Mouse (Mus musculus) gastrocnemius, adult 8-10 months (tissue): Measurements from ENCODE around the gene Gm28778. TPM values are rescaled to one million over a fixed set of nuclear protein-coding genes. Genes with fewer than 3 reads are reported as not detected.
"Not testable (repeated sequence)": the region's sequence is repeated elsewhere in the genome, so short reads cannot be mapped to it uniquely, and the experiment has no call there.

Source experiments
- DNase-seq, 2 experiments: peaks; one replicate each; pipeline ENCODE4 v3.0.0; 2022; ENCODE audit warnings: low spot score in 2 of 2
- total RNA-seq, 4 experiments: library from RNA; stranded (reverse); gene quantifications; 2 replicates each; pipeline ENCODE4 v1.2.4; 2022

Gene Gm28778
- total RNA-seq, result under 1 TPM in 1 of 4 experiments, not detected in 3; 0.94 TPM

DNA sequence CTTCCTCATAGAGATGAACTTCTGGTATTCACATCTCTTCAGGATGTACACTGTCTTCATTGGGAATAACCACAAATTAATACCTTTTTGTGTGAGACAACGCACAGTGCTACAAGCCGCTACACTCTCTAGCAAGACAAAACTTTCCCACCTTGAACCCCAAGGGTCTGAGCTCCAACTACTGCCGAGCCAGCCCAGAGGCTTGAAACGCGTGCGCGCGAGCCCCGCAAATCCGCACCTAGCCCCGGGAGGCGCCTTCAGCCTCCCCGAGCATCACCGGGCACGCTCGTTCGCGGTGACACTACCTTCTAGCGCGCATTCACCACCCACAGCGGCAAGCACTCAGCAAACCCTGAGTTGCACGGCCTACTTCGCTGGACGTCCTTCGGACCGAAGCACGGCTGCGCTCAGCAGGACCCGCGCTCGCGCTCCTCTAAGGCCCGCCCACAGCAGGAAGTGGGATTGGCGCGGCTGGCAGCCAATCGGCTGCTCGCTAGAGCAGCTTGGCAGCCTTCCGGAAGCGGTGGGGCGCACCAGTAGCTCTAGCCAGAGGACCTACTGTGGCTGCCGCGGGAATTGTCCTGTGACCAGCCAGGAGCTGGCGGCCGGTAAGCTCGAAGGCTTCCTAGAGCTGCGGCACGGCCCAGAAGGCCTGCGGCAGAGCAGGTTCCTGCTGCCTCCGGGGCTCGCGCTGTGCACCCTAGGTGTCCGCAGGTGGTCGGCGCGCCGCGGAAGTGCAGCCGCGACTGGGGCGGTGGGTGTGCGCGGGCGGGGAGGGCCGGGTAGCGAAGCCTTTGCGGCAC lies at the start of gene Gm28778, which contains the start of the genes Pms1 and Ormdl1:
TSS of gene Gm28778 (plus strand) at position 531 of the 803 bp plus-strand sequence.
TSS of gene Pms1 (minus strand) at position 438 of the 803 bp plus-strand sequence.
TSS of gene Ormdl1 (plus strand) at position 515 of the 803 bp plus-strand sequence.
- peak; percentile 86 to 94 for DNase-seq

DNA sequence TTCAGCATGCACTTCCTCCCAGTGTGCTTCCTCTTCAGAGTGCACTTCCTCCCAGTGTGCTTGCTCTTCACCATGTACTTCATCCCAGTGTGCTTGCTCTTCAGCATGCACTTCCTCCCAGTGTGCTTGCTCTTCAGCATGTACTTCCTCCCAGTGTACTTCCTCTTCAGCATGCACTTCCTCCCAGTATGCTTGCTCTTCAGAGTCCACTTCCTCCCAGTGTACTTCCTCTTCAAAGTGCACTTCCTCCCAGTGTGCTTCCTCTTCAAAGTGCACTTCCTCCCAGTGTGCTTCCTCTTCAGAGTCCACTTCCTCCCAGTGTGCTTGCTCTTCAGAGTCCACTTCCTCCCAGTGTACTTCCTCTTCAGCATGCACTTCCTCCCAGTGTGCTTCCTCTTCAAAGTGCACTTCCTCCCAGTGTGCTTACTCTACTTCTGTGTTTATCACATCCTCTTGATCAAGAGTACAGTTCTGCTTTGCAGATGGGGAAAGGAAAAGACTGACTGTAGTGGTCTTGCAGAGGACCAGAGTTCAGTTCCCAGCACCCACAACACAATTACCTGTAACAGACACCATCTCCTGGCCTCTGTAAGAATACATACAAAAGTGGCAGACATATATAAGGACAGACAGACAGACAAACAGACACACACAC lies 31.8 kb upstream of the Gm28778 start:
- not testable (repeated sequence) for DNase-seq

GRCm38 (mm10) chr1:53269901-53270300 lies 27.0 kb upstream of the Gm28778 start:
- DNase-seq, result no peak

DNA sequence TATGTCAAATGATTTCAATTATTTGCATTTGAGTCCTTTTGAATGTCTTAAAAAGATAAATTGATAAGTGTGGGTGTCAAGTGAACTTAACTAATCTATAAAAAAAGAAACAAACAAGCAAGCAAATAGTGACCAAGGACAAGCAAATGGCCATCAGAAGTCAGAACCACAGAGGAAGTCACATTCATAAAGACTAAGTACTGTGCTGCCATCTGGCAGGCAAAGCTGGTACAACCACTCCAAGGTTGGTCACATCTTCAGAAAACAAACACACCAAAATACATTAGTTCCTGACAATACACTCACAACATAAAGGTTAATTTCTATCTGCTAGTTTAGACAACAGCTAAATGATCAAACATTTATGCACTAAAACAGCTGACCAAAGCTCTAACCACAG lies 24.3 kb upstream of the Gm28778 start:
- peak in 1 of 2 experiments; percentile 13 for DNase-seq

- DNase-seq, result no peak
Observed at GRCm38 (mm10) chr1:53291197-53291596, 5.7 kb upstream of the Gm28778 start.

DNA sequence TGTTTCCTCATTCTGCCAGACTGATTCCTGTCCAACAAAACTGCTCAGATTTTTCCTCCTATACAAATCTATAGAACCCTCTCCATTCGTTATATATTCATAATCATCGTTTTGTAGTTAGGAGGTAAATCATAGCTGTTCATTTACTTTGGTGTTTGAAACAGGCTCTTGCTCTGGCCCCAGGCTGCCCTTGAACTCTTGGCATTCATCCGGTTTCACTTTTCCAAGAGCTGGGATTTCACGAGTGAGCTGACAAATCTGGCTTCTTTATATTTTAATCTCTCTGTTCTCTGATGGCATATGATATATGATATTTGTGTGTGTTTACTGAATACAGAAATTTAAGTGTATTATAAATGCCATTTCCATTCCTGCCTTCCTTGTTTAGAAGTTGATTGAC lies 3.6 kb downstream of the Gm28778 start:
- no peak for DNase-seq

GRCm38 (mm10) chr1:53312989-53313967 lies 16.4 kb downstream of the Gm28778 start, which contains the start of gene Osgepl1:
Osgepl1 (plus strand) TSS chr1:53313624.
- DNase-seq, result peak; percentile 63 to 76

DNA sequence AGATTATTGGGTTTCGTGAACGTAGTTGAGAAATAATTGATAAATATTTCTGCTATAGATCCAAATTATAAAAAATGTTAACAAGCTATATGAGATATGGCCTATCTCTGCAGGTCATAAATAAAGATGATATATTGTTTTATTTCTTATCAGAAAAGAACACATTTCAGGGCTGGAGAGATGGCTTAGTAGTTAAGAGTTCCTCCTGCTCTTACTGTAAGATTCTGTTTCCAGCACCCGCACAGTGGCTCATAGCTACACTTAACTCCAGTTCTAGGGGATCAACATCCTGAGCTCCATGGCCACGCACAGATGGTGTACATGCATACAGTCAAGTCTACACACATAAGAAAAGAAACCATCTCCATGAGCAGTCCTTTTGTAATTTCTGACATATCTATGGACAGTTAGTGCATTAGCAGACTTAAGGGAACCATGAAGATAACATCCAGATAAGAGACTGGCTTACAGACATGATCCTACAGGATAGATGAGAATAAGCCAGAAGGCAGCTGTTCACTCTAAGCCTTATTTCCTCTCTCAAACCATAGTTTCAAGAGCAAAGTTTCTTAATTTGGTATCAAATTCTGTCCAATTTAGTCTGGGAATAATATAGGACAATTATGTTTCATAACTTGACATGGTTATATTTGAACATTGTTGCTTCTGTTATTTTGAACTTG lies 24.9 kb downstream of the Gm28778 start:
- no peak for DNase-seq

GRCm38 (mm10) chr1:53323254-53323653 lies 26.3 kb downstream of the Gm28778 start:
- DNase-seq, result no peak

DNA sequence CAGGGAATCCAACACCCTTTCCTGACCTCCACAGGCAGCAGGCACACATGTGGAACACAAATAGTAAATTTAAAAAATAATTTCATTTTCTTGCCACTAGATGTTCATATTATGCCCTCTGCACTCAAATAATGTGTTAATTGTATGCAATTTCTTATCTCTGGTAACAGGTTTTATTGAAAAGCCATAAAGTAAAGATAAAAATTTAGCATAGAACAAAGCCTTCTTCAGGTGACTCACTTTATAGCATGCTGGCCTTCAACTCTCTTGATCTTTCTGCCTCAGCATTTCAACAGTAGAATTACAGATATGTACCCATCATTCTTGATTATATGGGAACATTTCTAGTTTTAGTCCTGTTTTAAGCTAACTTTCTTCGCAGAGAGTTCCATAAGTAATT lies 27.4 kb downstream of the Gm28778 start:
- DNase-seq, result no peak

- no peak for DNase-seq
Observed at GRCm38 (mm10) chr1:53324827-53325494, 28.1 kb downstream of the Gm28778 start.

DNA sequence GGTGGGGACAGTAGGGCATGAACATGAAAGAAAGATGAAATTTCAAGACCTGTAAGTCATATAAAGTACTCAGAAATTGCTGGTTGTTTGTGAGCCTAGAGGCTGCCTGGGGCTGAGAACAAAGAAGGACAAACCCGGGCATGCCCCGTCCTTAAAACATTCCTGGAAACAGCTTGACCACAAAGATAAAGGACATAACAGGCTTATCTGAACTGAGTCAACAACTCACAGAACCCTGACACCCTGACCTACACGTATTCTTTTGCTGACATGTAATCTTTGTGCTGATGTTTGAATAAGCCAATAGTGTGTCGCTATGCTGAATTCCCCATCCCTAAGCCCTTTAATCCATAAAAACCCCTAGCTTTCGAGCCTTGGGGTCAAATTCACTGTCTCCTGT lies 36.6 kb downstream of the Gm28778 start:
- DNase-seq, result not testable (repeated sequence)

- DNase-seq, result no peak
Observed at GRCm38 (mm10) chr1:53335465-53335864, 38.6 kb downstream of the Gm28778 start.

DNA sequence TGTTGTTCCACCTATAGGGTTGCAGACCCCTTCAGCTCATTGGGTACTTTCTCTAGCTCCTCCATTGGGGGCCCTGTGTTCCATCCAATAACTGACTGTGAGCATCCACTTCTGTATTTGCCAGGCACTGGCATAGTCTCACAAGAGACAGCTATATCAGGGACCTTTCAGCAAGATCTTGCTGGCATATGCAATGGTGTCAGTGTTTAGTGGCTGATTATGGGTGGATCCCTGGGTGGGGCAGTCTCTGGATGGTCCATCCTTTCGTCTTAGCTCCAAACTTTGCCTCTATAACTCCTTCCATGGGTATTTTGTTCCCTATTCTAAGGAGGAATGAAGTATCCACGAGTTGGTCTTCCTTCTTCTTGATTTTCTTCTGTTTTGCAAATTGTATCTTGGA lies 40.5 kb downstream of the Gm28778 start:
- not testable (repeated sequence) for DNase-seq

GRCm38 (mm10) chr1:53341071-53341470 lies 44.2 kb downstream of the Gm28778 start:
- no peak for DNase-seq

- peak; percentile 92 to 94 for DNase-seq
Observed at GRCm38 (mm10) chr1:53352327-53353261, 55.7 kb downstream of the Gm28778 start, which contains the start of the genes Asdurf, Gm28551 and Asnsd1. Asdurf (minus strand) TSS chr1:53352619. Gm28551 (minus strand) TSS chr1:53352667. Asnsd1 (minus strand) TSS chr1:53352752.

GRCm38 (mm10) chr1:53358988-53359387 lies 62.1 kb downstream of the Gm28778 start:
- DNase-seq, result no peak
